Mouse (Mus musculus): ENCODE results near the gene Stk39. TPM values are rescaled to one million over a fixed set of nuclear protein-coding genes. Genes with fewer than 3 reads are reported as not detected.

The Stk39 gene
- polyA plus RNA-seq, 1 experiment from 2014 or later: 39.0 TPM

DNA sequence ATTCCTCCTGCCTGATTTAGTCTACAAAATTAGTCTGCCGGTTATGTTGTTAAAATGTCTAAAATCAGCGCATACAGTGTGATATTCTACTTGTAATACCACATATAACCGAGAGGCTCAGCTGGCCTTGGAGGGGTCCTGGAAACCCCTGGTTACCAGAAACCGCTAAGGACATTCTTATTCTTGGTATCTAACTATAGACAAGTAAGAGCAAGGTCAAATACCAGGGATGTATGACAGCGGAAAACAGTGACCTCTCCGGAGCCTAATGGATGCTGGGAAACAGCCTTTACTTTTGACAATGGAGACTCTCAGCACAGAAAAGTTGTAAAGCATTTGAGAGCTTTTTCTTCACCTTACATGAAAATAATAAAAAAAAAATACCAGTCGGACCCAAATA, 97.9 kb downstream of the Stk39 start:
- WGBS: 85% methylated on average over 7 of the region's 7 CpGs
- no peak overlapping the region for H3K27ac ChIP-seq (replicated peaks; ENCODE audit: low read depth, low read length)
- ATAC-seq (ENCODE audit: low FRiP score, low TSS enrichment): no peak

DNA sequence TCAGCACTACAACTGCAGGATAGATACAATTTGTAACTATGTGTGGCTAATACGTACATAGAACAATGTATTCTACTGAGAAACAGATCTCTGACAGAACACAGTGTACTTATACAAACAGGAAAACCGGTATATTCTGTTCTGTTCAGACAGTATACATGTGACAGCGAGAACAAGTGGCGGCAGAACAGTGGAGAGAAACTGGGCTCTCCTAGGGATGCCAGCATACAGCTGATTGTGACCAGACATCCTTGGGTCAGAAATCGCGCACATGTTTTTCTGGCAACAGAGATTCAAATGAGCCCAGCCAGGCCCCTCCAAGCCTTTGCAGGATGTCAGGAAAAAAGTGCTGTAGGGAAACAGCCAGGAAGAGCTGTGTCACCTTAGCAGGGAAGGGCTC, 100.2 kb downstream of the Stk39 start:
- DNase-seq: no peak
- no peak overlapping the region for H3K9ac ChIP-seq (replicated peaks; ENCODE audit: low read length)
- 76% methylated on average over 6 of the region's 6 CpGs for WGBS
- no peak overlapping the region for H3K27ac ChIP-seq (replicated peaks; ENCODE audit: low read depth, low read length)
- H3K4me3 ChIP-seq (replicated peaks; ENCODE audit: low read depth, low read length): no peak overlapping the region
- ATAC-seq (ENCODE audit: low FRiP score, low TSS enrichment): no peak
- H3K9me3 ChIP-seq (ENCODE audit: control insufficient read depth, low read length): no peaks in the 10 kb centered on the region
- H3K36me3 ChIP-seq (ENCODE audit: control insufficient read depth, insufficient read depth, low read length): no peaks in the 10 kb centered on the region
- H3K27me3 ChIP-seq (ENCODE audit: control insufficient read depth, insufficient read depth, low read length): no peaks in the 10 kb centered on the region
- H3K4me1 ChIP-seq (ENCODE audit: control insufficient read depth, insufficient read depth, low read length): peaks cover 1% of the 10 kb centered on the region; the same call in 1 of the 2 replicates
- H3K4me2 ChIP-seq (ENCODE audit: low read length): no peak overlapping the region

More for the DNA sequence above, 97.9 kb downstream of the Stk39 start:
- H3K27me3 ChIP-seq (ENCODE audit: control insufficient read depth, insufficient read depth, low read length): no peaks in the 10 kb centered on the region
- H3K9ac ChIP-seq (replicated peaks; ENCODE audit: low read length): no peak overlapping the region
- no peak overlapping the region for H3K4me2 ChIP-seq (ENCODE audit: low read length)
- no peaks in the 10 kb centered on the region for H3K9me3 ChIP-seq (ENCODE audit: control insufficient read depth, low read length)
- no peaks in the 10 kb centered on the region for H3K4me1 ChIP-seq (ENCODE audit: control insufficient read depth, insufficient read depth, low read length)
- DNase-seq: no peak
- no peak overlapping the region for H3K4me3 ChIP-seq (replicated peaks; ENCODE audit: low read depth, low read length)
- no peaks in the 10 kb centered on the region for H3K36me3 ChIP-seq (ENCODE audit: control insufficient read depth, insufficient read depth, low read length)

DNA sequence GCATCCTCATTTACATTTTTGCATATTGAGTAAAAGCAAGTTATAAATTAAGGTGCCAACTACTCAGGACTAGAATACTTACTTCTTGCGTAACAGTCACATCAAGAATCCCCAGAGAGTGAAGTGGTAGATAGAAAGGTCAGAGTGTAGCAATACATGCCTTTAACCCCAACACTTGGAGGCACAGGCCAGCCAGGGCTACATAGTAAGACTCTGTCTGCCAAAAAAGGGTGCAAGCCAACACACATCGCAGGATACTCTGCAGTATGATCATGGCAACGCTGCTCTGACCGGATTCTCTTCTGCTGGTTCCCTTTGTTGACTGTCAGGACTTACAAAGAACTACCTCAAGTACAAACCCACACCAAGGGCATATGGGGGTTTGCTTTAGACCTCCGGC, 101.7 kb downstream of the Stk39 start:
- H3K27me3 ChIP-seq (ENCODE audit: control insufficient read depth, insufficient read depth, low read length): no peaks in the 10 kb centered on the region
- H3K4me2 ChIP-seq (ENCODE audit: low read length): no peak overlapping the region
- no peaks in the 10 kb centered on the region for H3K36me3 ChIP-seq (ENCODE audit: control insufficient read depth, insufficient read depth, low read length)
- H3K9ac ChIP-seq (replicated peaks; ENCODE audit: low read length): no peak overlapping the region
- no peak overlapping the region for H3K27ac ChIP-seq (replicated peaks; ENCODE audit: low read depth, low read length)
- 42% methylated on average over 5 of the region's 5 CpGs for WGBS
- DNase-seq (peak; percentile 19), ATAC-seq (ENCODE audit: low FRiP score, low TSS enrichment) (no peak)
- no peaks in the 10 kb centered on the region for H3K9me3 ChIP-seq (ENCODE audit: control insufficient read depth, low read length)
- no peak overlapping the region for H3K4me3 ChIP-seq (replicated peaks; ENCODE audit: low read depth, low read length)
- H3K4me1 ChIP-seq (ENCODE audit: control insufficient read depth, insufficient read depth, low read length): peaks cover 12% of the 10 kb centered on the region

DNA sequence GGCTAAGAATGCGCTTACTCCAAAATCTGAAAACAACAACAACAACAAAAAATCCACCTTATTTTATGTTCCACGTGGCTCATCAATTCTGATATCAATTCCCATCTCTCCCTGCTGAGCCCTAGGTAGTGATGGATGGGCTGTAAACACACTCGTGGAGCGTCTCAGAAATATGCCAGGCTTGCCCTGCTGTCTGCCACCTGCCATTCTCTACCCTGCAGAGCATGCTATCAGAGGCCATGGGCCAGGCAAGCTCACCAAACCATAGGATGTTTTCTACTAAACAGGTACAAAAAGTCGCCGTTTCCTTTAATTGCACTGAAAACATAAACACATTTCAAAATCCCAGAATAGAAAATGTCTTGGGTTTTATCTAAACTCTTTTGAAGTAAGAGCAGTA, 103.0 kb downstream of the Stk39 start:
- Histone ChIP-seq H3K9me3 (ENCODE audit: control insufficient read depth, low read length) (no peaks in the 10 kb centered on the region), H3K9ac (replicated peaks; ENCODE audit: low read length) (no peak overlapping the region), H3K36me3 (ENCODE audit: control insufficient read depth, insufficient read depth, low read length) (no peaks in the 10 kb centered on the region), H3K4me3 (replicated peaks; ENCODE audit: low read depth, low read length) (no peak overlapping the region), H3K27ac (replicated peaks; ENCODE audit: low read depth, low read length) (no peak overlapping the region), H3K27me3 (ENCODE audit: control insufficient read depth, insufficient read depth, low read length) (no peaks in the 10 kb centered on the region), H3K4me2 (ENCODE audit: low read length) (no peak overlapping the region), H3K4me1 (ENCODE audit: control insufficient read depth, insufficient read depth, low read length) (peaks cover 13% of the 10 kb centered on the region)
- ATAC-seq (ENCODE audit: low FRiP score, low TSS enrichment) (no peak), DNase-seq (no peak)
- WGBS: 80% methylated on average over 6 of the region's 6 CpGs

DNA sequence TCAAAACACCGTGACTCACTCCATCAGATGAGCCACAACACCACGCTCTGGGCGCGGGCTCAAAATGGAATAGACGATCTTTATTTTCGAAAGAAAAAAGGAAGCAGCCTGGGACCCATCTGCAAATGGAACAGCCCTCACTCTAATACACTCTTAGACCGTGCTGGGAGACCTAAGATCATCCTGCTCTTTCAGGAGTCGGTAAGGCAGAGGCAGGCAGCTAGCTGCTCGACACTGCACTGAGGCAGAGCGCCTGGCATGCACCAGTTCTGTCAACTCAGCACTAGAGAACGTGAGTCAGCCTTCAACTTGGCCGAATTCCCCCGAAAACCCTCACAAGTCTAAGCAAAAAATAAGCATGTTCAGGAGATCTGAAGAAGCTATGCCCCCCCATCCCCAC, 104.1 kb downstream of the Stk39 start:
- Histone ChIP-seq H3K4me2 (ENCODE audit: low read length) (peak overlapping the region; percentile 26), H3K27ac (replicated peaks; ENCODE audit: low read depth, low read length) (peak overlapping the region; percentile 61), H3K9me3 (ENCODE audit: control insufficient read depth, low read length) (no peaks in the 10 kb centered on the region), H3K4me3 (replicated peaks; ENCODE audit: low read depth, low read length) (no peak overlapping the region), H3K4me1 (ENCODE audit: control insufficient read depth, insufficient read depth, low read length) (peaks cover 13% of the 10 kb centered on the region), H3K36me3 (ENCODE audit: control insufficient read depth, insufficient read depth, low read length) (no peaks in the 10 kb centered on the region), H3K9ac (replicated peaks; ENCODE audit: low read length) (no peak overlapping the region), H3K27me3 (ENCODE audit: control insufficient read depth, insufficient read depth, low read length) (no peaks in the 10 kb centered on the region)
- 25% methylated on average over 13 of the region's 13 CpGs for WGBS
- no peak for ATAC-seq (ENCODE audit: low FRiP score, low TSS enrichment)
- peak; percentile 48 for DNase-seq

DNA sequence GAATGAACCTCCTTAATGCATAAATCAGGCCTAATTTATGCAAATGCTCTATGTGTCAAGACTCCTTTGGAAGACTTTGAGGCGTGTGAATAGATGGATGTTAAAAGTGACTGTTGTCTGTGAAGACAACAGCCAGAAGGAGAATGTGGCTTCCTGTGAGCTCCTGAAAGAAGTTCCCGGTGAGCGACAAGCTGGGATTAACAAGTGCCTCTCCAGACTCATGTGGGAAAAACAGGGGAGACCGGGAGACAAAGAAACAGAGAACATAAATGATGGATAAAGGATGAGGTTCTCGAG, 105.2 kb downstream of the Stk39 start:
- peak; percentile 60 for DNase-seq
- H3K9me3 ChIP-seq (ENCODE audit: control insufficient read depth, low read length): no peaks in the 10 kb centered on the region
- WGBS: 3% methylated on average over 5 of the region's 5 CpGs
- no peaks in the 10 kb centered on the region for H3K27me3 ChIP-seq (ENCODE audit: control insufficient read depth, insufficient read depth, low read length)
- peaks cover 14% of the 10 kb centered on the region for H3K4me1 ChIP-seq (ENCODE audit: control insufficient read depth, insufficient read depth, low read length)
- 0 out of 2 replicates have a peak overlapping the region, but pooled peaks have one; percentile 33 for H3K27ac ChIP-seq (replicated peaks; ENCODE audit: low read depth, low read length)
- ATAC-seq (ENCODE audit: low FRiP score, low TSS enrichment): peak; percentile 47; the same call in 1 of the 2 replicates
- H3K4me2 ChIP-seq (ENCODE audit: low read length): peak overlapping the region; percentile 46
- no peak overlapping the region for H3K9ac ChIP-seq (replicated peaks; ENCODE audit: low read length)
- H3K36me3 ChIP-seq (ENCODE audit: control insufficient read depth, insufficient read depth, low read length): no peaks in the 10 kb centered on the region
- no peak overlapping the region for H3K4me3 ChIP-seq (replicated peaks; ENCODE audit: low read depth, low read length)

DNA sequence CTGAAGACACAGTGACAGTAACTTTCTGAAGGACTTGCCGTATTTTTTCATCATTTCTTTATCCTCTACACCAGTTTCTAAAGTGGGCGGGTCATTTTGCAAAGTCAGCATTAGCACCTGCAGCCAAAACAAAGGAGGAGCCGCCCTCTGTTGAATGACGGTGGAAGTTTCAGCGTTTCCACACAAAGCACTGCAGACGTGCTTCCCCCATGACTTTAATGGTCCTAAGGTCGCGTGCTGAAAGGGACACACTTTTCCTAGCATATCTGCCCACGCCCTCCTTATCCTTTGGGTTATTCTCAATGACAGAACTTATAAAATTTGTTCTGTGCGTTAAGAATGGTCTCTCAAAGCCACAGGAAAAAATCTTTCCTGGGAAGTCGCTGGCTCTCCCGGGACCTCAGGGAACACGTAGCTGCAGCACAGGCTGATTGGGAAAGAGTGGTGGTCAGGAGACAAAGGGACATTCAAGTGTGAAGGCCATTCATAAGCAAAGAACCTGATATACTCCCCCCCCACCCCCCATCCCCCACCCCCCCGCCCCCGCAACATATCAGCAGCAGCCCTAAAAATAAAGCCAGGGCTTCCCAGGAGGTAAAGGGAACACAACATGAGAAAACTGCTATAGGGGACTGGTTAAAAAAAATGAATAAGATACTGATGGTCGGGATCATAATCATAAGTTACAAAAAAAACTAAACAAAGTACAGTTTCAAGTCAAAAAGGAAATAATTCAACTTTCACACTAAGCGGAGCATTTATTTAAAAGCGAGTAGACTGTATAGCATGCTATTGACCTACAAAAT, 105.8 kb downstream of the Stk39 start:
- Histone ChIP-seq H3K9ac (replicated peaks; ENCODE audit: low read length) (peak overlapping the region; percentile 10), H3K4me3 (replicated peaks; ENCODE audit: low read depth, low read length) (peak overlapping the region; percentile 17)
- DNase-seq: peak; percentile 68

DNA sequence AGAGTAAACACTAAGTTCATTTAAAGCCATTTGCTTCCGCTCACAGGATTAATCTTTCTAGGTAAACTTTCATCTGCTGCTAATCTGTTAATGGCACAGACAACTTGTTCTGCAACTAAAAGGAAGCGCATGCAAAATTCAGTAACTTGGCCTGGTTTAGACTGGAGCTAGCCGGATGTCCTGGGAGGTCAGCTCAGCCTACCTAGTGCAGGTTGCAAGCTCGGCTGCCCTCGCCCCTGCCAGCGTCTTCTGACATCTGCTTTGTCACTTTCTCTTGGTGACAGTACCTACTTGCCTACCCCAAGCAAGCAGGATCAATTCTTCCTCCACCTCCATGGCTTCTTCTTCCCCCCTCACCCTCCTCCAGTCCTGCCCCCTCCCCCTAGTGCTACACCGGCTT, 106.6 kb downstream of the Stk39 start:
- peak; percentile 6; the same call in 1 of the 2 replicates for ATAC-seq (ENCODE audit: low FRiP score, low TSS enrichment)
- DNase-seq: peak; percentile 30
- peak overlapping the region; percentile 17 for H3K4me3 ChIP-seq (replicated peaks; ENCODE audit: low read depth, low read length)

More for the DNA sequence above, 105.8 kb downstream of the Stk39 start:
- Histone ChIP-seq H3K36me3 (ENCODE audit: control insufficient read depth, insufficient read depth, low read length) (no peaks in the 10 kb centered on the region), H3K27me3 (ENCODE audit: control insufficient read depth, insufficient read depth, low read length) (no peaks in the 10 kb centered on the region), H3K27ac (replicated peaks; ENCODE audit: low read depth, low read length) (peak overlapping the region; percentile 58), H3K4me2 (ENCODE audit: low read length) (peak overlapping the region; percentile 46), H3K9me3 (ENCODE audit: control insufficient read depth, low read length) (no peaks in the 10 kb centered on the region), H3K4me1 (ENCODE audit: control insufficient read depth, insufficient read depth, low read length) (peaks cover 17% of the 10 kb centered on the region)
- 2% methylated on average over 18 of the region's 18 CpGs for WGBS
- peak; percentile 35 for ATAC-seq (ENCODE audit: low FRiP score, low TSS enrichment)

More for the DNA sequence above, 106.6 kb downstream of the Stk39 start:
- Histone ChIP-seq H3K27ac (replicated peaks; ENCODE audit: low read depth, low read length) (peak overlapping the region; percentile 58; the same call in 1 of the 2 replicates), H3K36me3 (ENCODE audit: control insufficient read depth, insufficient read depth, low read length) (no peaks in the 10 kb centered on the region), H3K9ac (replicated peaks; ENCODE audit: low read length) (no peak overlapping the region; the same call in 1 of the 2 replicates), H3K27me3 (ENCODE audit: control insufficient read depth, insufficient read depth, low read length) (no peaks in the 10 kb centered on the region), H3K4me2 (ENCODE audit: low read length) (peak overlapping the region; percentile 46), H3K4me1 (ENCODE audit: control insufficient read depth, insufficient read depth, low read length) (peaks cover 17% of the 10 kb centered on the region), H3K9me3 (ENCODE audit: control insufficient read depth, low read length) (no peaks in the 10 kb centered on the region)
- 10% methylated on average over 7 of the region's 7 CpGs for WGBS

Data from midbrain, embryonic 14.5 days (tissue).